Mouse (Mus musculus) right cerebral cortex, adult 18-20 months (tissue): ENCODE results near the gene 2610528A11Rik.
A peak's percentile ranks its signal among the peaks of the same experiment; 100 is the strongest.
"Not testable (repeated sequence)": the region's sequence is repeated elsewhere in the genome, so short reads cannot be mapped to it uniquely, and the experiment has no call there.

Experiments used
- DNase-seq: peaks from one replicate; pipeline ENCODE4 v3.0.0; 2022; ENCODE audit warnings: mixed read lengths

The 2610528A11Rik gene

DNA sequence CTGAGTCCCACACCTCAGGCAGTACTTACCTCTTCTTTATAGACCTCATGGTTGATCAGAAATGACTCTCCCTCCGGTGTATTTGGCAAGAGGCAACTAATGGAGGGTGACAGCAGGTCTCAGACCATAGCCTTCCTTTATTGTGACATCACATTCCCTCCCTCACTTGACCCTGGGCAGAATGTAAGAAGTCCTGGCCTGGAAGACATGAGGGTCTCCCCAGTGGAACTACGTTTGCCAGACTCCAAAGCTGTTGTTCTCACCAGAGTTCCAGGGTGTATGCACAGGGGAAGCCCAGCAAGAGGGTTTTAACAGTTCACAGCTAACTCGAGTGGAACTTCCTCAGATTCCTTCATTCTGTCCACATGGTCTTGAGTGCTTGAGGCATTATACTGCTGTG lies at the start of gene 2610528A11Rik:
Gene 2610528A11Rik, minus strand, starts transcription at position 101 of the 400 bp plus-strand sequence.
- DNase-seq, result no peak

DNA sequence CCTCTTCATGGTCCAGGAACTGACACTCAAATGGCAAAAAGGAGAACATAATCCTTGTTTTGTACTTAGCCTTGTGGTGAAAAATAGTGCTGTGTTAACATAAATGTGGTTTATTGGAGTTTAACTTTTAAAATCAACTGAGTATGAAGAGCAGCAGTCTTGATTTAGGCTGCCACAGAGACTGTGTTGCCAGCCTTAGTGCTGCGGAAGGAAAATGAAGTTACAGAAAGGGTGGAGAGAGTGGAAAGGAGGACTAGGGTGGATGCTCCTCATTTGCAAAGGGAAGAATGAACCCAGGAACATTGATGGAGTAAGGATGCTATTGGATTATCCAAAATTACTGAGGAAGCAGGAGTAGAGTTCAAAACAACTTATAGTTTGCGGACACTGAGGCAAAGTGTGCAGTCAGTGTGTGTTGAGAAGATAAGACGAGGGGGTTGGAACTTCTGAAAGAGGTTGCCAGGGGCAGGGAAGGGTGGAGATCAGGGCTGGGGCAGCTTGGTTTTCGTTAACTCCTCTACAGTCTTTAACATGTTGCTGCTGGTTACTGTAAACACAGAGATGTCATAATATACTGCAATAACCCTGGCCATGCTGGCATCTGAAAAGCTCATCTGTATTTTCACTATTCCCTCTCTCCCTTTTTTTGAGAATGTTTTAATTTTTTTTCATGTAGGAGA lies 49.6 kb upstream of the 2610528A11Rik start:
- no peak for DNase-seq

DNA sequence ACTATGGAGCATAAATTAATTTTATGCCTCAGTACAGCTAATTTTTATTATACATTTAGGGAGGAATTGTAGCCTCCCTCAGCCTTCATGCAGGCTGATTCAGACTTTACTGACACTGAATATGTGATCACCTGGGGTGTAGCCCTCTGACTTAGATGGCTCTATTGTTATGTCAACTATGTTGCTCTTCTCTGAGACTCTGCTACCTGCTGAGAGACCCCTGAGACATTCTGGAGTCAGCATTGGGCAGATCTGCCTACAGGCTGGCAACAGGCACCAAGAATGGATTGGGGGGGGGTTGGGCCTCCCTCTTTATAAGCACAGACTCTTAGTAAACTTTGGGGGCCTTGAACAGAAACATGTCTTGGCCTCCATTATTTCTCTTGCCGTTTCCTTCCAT lies 40.6 kb upstream of the 2610528A11Rik start:
- no peak for DNase-seq

DNA sequence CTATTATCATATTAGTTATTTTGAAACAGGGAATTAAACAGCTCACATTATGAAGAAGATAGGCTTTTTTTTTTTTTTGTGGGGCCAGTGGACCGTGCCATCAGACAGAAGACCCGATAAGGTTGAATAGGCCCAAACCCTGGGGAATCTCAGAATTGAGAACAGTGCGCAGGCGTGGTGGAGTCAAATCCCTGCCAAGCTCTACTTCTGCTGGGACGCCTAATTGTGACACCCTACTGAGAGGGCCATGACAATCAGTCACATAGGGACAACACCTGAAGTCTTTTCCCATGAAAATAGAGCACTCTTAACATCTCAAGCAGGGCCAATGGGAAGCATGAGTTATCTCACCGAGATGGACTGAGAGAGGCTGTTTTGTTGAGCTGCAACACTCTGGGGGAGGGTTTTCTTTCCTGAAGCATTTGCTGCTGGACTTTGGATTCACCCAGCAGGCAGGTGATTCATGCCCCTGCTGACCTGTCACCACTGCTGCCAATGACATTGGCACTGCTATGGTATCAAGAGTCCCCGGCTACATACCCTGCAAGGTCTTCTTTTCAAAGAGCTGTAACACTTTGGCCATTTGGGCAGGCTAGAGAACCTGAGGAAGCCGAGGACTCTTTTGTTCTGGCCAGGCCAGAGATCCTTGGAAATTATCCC lies 25.4 kb upstream of the 2610528A11Rik start:
- no peak for DNase-seq

DNA sequence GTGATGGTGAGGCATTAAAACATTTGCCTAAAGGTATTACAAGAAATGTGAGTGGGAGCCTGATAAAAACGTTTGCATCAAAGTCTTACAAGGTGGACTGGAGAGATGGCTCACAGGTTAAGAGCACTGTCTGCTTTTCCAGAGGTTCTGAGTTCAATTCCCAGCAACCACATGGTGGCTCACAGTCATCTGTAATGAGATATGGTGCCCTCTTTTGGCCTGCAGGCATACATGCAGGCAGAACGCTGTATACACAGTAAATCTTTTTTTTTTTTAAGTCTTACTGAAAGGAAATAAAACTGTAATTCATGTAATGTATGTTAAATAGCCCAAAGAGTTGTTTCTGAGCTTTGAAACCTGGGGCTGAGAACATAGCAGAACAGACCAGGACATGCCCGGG lies 23.8 kb upstream of the 2610528A11Rik start:
- not testable (repeated sequence) for DNase-seq

DNA sequence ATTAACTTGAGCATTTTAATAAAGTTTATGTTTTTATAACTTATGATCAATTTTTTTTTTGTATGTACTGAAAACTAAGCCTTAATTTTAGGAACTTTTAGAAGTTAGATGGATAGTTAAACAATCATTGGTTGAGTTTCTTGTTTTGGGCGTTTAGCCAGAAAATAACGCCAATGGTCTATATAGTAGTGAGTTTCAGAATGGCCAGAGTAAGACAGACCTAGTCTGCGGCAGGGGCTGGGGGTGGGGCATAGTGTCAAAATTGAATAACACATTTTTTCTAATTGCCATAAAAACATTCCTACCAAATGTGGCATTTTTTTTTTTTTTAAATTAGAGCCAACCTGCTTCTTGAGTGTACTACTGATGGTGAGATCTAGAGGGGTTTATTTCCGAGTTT lies 22.3 kb upstream of the 2610528A11Rik start:
- no peak for DNase-seq

DNA sequence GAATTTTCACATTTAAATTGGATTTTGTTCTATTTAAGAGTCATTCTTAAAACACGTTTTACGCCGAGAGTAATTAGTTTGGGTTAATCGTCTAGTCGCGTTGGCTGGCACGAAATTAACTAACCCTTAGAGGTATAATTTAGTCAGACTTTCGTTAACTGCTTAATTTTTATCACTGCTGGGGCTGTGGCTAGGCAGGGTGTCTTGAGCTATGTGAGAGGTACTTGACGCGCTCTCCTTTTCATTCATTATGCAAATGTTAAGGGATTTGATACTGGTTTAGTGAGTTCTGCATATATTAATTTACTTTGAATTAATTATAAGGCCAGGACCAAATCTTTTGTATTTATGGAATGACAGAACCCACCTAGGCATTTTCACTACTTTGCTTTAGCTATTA lies 21.8 kb upstream of the 2610528A11Rik start:
- DNase-seq, result no peak

DNA sequence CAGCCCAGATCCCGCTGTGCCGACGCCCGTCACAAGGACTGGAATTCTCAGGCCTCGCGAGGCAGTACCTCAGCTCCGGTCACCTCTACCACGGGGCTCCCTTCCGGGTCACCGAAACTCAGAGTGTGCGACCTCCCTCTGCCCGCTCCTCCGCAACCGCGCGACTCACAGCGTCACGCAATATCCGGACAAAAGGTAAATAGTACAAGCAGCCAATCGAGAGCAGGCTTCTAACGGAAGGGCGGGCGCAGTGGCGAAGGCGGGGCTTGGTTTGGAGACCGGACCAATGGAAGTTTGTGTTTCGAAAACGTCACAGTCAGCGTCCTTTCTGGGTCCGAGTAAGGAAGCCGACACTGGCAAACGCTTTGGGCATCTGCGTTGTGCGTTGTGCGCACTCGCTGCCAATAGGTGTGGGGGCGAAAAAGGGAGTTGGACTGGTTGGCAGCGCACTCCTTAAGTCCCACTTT lies 21.3 kb upstream of the 2610528A11Rik start, which contains the start of gene Ghitm:
Gene Ghitm, minus strand, starts transcription at position 146 of the 467 bp plus-strand sequence.
- peak; percentile 98 for DNase-seq

DNA sequence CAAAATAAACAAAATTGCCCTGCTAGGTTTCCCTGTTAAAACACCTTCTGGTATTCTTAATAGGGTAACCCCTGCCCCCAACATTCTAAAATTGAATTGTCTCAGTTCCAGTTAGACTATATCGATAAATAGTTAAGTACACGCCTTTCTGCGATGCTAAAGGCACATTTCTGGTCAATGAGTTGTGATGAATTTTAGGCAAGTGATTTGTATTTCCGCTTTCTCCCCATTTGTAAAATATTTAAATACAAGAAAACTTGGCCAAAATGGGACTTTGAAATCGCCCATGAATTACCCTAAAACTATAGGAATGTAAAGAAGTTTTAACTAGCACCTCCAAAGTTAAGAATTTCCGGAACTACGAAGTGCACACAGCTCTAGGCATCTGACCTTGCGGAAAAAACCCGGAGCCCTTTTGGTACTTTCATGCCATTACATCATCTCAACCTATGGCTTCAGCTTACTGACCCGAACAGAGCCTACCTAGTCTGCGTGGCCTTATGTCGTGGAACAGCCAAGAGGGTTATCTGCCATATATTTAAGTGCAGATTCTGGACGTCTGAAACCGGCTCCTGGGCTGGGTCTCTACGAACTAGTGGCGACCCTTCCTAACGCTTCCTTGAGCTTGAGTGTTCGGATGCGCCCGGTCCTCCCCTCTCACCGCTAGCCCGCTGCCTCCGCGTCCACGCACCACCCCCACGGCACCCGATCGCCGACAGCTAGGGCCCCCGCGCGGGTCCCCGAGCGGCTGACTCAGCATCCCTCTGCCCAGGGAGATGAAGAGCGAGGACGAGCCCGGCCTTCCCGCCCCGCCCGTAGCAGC lies 20.7 kb upstream of the 2610528A11Rik start:
- DNase-seq, result no peak

DNA sequence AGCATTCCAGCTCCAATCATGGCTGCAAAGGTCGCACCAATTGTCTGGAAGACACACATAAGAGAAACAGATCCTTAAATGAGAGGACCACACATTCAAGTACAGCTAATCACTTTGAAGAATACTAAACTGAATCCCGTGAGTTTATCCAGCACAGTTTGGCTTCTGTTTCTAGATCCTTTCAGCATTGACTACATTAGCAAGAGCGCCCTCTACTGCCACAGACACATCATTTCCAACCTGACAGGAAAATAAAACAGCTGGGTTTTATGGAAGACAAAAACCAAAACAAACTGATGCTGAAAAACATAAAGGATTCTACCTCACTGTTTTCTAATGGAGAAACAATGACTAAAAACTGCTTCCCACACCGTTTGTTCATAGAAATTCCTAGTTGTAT lies 13.8 kb upstream of the 2610528A11Rik start:
- peak; percentile 59 for DNase-seq

DNA sequence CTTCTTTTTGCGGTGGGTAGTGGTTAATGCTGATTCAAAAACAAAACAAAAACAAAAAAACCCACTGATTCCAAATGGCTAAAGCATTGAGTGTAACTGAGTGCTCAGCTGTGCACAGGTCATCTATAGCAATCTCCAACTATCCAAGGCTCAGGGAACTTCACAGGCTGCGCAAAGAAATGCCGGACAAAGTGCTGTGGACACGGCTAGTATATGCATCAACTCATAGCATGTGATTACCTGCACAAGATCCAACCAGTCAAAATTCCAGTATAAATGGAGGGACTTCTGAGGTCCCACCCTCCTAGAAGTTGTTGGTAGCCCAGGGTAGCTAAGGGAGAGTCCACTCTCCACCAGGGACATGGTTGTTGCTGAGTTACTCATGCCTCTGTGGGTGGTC lies 5.4 kb upstream of the 2610528A11Rik start:
- no peak for DNase-seq

DNA sequence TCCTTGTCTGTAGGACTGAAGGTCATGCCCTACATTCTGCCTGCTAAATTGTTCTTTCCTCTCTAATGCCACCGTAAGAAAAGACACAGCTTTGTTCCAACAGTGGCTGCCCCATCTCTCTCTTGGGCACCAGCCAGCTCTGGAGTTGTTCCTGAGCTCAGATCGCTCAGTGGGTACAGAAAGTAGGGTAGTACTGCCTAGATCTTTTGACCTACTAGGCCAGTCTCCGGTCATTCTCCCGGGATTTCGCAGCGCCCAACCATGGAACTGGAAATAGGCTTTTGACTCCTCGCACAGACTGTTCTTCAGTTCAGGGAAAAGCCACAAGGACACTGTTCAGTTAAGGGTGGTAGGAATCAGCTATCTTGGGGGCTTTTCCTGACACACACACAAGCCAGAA lies 891 bp downstream of the 2610528A11Rik start:
- no peak for DNase-seq

DNA sequence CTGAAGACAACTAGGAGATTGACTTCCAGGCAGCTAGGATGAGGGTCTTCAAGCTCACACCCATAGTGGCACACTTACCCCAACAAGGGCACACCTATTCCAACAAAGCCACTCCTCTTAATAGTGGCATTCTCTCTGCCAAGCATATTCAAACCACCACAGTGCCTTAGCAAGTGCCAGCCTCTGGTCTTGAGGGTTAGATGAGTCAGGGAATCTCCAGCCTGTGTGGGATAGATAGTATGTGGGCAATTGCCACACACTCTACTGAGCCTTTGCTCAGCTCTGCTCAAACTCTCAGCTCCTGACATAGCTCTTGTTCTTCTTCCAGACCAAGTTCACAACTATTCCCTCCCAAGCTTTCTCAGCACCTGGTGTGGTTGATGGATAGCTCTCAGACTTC lies 2.5 kb downstream of the 2610528A11Rik start:
- no peak for DNase-seq

DNA sequence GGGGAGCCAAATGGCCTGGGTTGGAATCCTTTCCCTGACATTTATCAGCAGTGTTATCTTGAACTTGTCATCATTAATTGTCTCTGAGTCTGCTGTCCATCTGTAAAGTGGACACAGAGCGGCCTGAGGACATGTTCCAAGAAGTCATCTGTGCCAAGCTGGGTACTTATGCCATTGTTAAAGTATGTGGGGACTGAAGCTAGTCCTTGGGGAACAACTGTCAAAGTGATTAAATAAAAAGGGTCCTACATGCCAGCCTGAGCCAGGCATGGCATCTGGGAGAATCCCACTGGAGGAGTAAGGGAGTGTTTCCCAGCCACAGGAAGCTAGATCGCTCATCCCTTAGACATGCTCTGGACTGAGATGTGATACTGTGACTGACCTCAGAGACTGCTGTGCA lies 3.4 kb downstream of the 2610528A11Rik start:
- DNase-seq, result no peak

DNA sequence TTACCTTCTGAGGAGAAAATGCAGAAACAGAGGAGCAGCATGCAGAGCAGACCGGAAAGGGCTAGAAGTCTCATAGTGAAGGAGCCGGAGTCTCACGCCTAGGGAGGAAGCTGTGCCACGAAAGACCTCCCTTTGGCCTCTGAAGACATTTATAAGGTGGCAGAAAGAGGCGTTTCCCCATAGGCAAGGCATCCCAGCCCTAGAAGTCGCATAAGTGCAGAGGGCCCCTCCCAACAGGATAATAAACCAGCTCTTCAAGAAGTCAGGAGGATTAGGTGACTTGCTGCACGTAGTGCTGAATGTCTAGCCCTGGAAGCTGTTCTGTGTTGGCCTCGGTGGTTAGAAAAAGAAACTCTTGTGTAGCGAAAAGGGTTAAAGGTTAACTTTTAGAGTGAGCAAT lies 3.8 kb downstream of the 2610528A11Rik start:
- DNase-seq, result no peak

DNA sequence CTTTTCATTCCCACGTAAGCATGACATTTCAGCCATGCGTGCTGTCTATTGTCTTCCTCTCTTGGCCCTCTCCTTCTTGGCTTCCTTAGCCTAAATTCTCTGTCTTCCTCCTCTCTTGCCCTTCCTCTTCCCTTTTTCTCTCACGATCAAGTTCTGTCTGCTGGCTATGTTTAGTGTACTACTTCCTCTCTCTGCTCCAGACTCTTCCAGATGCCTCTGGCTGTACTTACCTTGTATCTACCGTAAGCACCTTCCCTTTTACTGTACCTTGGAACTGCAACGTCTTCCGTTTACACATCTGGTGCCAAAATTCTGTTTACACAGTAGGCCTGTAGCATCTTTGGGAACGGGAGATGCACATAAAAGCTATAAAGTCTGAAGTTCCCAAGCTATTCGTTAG lies 4.4 kb downstream of the 2610528A11Rik start:
- DNase-seq, result no peak

DNA sequence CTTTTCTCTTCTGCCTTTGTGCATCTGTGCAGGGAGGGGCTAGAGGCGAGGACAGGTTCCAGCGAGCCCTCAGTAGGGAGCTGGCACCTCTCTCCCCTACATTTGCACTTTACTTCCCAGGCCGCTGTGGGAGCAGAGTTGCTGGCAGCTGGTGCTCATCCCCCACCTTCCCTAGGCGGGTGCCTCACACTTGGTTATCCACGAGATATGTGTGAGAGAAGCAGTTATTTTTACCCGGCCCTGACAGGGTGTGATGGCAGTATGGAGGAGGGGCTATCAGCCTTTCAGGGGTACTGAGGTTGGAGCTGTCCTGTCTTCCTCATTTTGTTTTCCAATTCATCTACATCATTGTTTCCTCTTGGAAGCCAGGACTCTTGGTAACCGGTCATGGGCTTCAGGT lies 8.0 kb downstream of the 2610528A11Rik start:
- DNase-seq, result peak; percentile 38

DNA sequence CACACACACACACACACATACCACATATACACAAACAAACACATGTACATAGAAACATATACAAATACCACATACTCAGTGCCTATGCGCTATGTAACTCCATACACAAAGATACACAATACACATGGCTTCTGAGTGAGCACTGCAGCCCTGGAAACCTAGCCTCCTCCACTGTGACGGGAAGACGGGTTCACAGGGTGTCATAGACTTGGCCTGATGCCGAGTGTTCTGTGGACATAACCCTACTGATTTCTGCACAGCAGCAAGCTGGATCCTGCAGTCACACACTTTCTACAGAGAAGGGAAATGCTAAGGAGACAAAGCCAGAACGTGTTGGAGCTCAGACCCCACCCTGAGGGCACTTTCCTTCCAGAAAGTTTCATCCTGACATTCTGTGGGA lies 9.1 kb downstream of the 2610528A11Rik start:
- no peak for DNase-seq

DNA sequence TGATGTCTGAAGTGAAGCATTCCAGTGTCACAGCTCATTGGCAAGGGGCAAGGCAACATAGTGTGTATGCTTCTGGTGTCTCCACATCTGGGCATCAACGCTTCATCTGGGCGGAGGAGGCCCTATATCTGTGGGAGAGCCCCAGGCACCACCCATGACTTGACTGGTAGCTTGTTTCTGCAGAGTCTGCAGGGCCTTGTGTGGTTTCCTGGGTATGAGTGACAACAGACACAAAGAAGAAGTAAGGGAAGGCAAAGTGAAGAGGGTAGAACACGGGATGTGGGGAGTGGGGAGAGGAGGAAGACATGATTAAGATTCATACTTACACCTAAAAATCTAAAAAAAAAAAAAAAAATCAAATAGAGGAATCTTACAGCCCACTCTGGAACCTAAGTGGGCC lies 11.3 kb downstream of the 2610528A11Rik start:
- no peak for DNase-seq

DNA sequence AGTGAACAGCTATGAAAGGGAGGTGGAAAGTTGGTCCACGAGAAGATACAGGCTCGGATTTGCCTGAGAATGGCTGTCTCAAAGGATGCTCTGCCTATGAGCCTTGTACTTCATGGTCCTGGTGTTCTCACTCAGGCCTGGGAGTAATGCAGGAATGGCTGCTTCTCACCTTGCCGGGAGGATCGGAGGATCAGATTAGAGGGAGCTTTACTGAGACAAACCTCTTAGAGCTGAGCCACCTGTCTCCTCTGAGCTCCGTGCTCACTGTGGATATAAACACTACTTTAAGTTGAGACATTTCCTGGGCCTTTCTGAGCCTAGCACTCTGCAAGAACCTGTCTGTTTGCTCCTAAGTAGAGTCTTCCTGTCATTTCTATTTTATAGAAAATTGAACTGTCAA lies 12.3 kb downstream of the 2610528A11Rik start:
- no peak for DNase-seq

DNA sequence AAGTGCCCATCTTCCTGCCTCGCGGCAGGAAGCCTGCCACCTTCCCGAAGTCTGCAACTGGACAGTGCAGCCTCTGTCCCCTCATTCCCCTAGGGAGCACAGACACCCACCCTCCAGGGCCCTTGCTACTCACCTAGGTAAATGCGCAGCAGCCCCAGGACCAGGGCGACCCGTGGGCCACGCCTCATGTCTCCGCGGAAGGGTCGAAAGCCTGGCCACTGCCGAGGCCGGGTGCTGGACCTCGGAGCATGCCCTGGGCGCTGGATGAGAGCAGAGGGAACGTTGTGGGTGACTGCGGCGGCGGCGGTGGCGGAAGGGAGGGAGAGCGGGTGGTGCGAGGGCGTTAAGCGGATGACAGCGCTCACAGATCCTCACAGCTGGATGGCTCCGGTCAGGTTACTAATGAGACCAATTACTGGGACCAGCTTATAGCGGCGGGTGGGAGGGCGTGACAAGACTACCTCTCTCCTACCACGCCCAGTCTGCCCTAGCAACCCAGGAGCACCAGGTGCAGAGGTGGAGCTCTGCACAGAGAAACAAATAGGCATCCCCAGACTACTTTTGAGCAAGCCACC lies 15.8 kb downstream of the 2610528A11Rik start, which contains the start of gene Cdhr1:
Gene Cdhr1, minus strand, starts transcription at position 392 of the 575 bp plus-strand sequence.
- DNase-seq, result peak; percentile 31

DNA sequence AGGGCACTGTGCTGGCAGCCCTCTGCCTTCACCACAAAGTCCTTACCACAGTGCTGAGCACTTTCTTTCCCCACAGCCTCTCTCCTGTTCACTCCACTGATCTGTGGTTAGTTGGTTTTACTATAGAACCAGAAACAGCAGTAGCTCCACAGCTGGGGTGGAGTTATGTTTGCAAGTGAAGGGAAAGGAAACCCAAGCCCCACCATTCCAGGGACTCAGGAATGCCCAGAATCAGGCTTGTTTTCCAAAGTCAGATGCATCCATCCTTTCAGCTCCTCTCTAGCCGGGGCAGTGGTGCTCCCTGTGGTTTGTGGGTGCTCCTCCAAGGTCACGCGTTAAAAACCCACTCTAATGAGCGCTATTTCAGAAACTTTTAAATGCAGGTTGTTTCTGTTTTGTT lies 18.3 kb downstream of the 2610528A11Rik start:
- DNase-seq, result no peak

DNA sequence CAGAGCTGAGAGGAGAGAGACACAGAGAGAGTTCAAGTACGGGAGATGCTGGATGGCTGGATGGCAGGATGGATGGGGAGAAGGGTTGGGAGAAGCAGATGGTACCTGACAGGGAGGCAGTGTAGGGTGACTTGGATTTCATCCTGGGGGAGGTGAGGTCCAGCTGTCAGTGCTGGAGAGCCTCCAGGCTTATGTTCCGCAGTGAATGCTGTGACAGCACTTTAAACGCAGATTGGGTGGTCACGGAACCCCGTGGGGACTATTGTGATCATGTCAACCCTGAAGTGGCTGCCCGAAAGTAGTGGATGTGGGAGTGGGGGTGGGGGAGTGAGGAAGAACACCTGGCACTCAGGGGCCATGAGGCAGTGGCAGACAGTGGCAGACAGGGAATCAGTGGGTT lies 19.4 kb downstream of the 2610528A11Rik start:
- no peak for DNase-seq
